Mouse (Mus musculus): ENCODE data around the gene Cdkn2a. TPM values are rescaled to one million over a fixed set of nuclear protein-coding genes. Genes with fewer than 3 reads are reported as not detected.

Gene Cdkn2a
- 0.24 and 0.26 TPM in 2 replicates for polyA plus RNA-seq (2012; rRNA removed)

DNA sequence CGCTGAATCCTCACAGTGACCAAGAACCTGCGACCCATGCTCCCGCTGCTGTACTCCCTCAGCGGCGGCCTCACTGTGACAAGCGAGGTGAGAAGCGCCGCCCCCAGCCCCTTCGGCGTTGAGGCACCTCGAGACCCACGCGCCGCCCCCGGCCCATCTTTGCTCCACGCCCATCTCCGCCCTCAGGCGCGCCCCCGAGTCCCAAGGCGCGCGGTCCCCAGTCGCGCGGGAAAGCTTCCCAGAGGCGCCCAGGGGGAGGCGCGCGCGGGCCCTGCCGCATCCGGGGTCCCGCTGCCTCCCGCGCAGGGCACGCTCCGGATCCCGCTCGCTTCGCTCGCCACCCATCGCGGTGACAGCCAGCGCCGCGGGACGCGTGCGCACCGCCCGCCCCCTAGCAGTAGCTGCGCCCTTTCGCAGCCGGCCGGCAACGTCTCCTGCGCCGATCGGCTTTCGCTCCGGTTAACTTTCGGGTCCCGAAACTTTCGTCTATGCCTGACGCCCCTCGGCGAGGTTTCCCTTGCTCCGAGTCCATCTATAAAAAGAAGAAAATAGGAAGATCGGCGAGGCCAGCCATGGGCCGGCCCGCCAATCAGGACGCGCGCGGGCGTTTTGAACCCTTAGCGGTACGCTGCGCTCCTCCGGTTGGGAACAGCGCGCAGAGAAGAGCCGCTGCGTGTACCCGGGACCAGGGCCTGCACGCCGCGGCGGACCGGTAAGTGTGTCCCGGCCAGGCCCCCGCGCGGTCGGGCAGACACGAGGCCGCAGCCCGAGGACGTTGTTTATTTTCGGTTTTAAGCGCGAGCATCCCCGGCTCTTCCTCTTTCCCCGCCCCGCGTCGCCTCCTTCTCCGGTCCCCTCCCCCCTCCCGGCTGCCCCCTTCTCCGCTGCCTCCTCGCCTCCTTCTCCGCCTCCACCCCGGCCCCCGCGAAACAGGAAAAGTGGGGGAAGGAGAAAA, at the start of gene Cdkn2a:
Gene Cdkn2a, minus strand, starts transcription at position 168 of the 955 bp plus-strand sequence.

DNA sequence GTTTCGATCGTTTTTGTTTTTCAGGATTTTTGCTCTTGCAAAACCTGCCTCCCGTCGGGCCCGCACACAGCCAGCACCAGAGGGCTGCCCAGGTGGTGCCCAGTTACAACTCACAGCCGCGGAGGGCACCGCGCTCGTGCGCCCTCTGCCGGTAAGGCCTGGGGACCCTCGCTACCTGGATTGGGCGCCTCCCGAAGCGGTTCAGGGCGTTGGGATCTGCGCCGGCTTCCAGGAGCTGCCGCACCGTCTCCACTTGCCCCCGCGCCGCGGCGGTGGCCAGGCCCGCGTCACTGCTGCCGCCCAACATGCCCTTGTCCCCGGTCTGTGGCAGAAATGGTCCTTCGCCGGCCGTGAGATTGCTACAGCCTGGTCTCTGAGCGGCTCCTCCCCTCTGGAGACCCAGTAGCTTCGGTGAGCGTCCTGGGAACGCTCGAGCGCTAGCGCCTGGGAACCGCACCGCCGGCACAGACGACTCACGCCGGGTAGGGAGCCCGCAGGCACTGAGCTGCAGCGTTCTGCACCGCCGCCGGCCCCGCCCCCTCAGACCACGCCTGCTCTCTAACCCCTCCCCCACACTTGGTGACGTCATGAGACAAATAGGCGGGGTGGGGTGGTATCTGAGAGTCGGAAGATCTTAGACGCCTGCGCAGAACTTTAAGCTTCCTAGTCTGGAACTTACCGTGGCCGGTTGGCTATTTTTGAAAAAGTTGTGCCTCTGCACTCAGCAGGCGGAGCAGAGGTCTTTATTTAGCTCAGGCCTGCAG, 16.2 kb upstream of the Cdkn2a start, which contains the start of gene Cdkn2b:
Gene Cdkn2b, minus strand, starts transcription at position 549 of the 764 bp plus-strand sequence.

Other genes with a start within 250 kb of the Cdkn2a start
- gene Mtap, start 157.5 kb downstream of the Cdkn2a start, polyA plus RNA-seq (2012; rRNA removed), result 17.3 and 19.5 TPM in 2 replicates
- gene Cdkn2b, start 16.4 kb upstream of the Cdkn2a start, polyA plus RNA-seq (2012; rRNA removed), result 0.33 and 0.65 TPM in 2 replicates